Mouse (Mus musculus): ENCODE measurements at regions not wholly inside any gene's neighbourhood (a gene's known extent, or its start where the extent isn't known, plus 50 kb on each side); places are given as distances from the start of the nearest gene placed in this dataset.

DNA sequence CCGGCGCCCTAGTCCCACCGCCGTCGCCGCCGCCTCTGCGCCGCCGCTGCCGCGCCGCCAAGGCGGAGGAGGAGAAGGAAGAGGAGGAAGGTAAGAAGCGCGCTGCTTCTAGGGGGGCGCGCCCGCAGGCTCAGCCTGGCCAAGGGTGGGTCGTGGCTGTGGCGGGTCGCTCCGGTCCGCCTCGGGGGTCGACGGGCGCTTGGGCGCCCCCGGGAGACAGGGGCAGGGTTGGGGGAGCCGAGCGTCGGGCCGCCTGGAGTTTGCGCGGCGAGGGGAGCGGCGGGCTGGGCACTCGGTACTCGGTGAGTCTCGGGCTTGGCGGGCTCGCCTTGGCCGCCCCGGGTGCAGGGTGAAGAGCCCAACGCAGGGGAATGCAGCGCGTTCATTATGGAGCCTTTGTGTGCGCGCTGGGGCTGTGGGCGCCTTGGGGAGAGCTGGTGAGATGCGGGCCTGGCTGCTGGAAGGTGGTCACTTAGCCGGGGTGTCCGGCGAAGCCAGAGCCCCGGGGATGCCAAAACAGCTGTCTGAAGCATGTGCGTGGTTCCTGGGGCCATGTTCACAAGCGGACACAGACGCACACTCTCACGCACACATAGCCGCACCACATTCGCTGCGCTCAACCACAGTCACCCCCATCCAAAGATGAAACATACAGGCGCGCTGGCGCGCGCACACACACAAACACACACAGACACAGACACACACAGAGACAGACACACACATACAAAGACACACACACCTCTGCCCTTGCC, 63.9 kb upstream of the Frmpd3 start:
- Histone ChIP-seq H3K27ac (replicated peaks) (peak overlapping the region; percentile 83), H3K9ac (peak overlapping the region; percentile 67), H3K4me1 (replicated peaks) (peaks cover 5% of the 10 kb centered on the region; the same call in 1 of the 2 replicates), H3K4me2 (peak overlapping the region; percentile 56), H3K4me3 (peak overlapping the region; percentile 62), H3K9me3 (no peaks in the 10 kb centered on the region), H3K36me3 (no peaks in the 10 kb centered on the region), H3K27me3 (peaks cover 35% of the 10 kb centered on the region)
- WGBS, result 13% methylated on average over 68 of the region's 69 CpGs
- ATAC-seq (ENCODE audit: low FRiP score, low read depth), result peak; percentile 55

DNA sequence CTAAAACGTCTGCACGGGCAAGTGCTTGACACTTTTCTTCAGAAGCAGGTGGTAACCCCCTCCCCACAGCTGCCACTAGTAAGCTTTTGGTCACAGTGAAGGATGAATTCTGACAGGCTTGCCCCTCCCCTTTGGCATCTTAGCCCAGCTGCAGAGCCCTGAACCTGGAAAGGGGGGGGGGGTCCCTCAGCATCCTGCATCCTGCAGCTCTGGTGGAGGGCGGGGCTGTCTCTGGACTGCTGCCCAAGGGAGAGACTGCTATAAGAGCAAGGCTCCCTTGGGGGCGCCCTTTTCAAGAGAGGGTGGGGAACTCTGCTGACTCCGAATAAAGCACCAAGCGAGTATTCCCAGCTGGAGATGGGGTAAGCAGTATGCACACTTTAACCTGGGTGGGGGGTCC, 62.8 kb upstream of the Frmpd3 start:
- no peak overlapping the region for H3K9ac ChIP-seq
- H3K9me3 ChIP-seq, result no peaks in the 10 kb centered on the region
- 13% methylated on average over 6 of the region's 6 CpGs for WGBS
- peaks cover 5% of the 10 kb centered on the region; the same call in 1 of the 2 replicates for H3K4me1 ChIP-seq (replicated peaks)
- H3K27me3 ChIP-seq, result peaks cover 32% of the 10 kb centered on the region
- peak overlapping the region; percentile 62 for H3K4me3 ChIP-seq
- H3K27ac ChIP-seq (replicated peaks), result no peak overlapping the region
- H3K36me3 ChIP-seq, result no peaks in the 10 kb centered on the region
- H3K4me2 ChIP-seq, result peak overlapping the region; percentile 56
- ATAC-seq (ENCODE audit: low FRiP score, low read depth), result peak; percentile 27; the same call in 1 of the 2 replicates

DNA sequence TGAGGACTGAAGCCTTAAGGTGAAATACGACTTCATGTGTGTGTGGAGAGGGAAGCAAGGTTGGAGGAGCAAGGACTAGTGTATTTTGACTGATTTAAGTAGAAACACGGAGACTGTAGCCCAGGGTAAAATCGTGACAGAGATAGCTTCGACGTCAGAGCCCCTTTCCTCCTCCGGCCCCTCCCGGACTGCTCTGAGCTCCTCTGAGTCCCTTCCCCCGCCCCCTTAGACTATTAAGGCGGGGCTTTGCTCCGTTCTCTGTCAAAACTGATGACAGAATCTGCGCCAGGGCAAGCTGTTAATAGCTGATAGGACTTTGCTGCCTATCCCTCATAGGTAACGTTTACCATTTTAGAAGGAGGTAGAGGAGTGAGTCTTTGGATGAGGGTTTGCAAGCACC, 62.0 kb upstream of the Frmpd3 start:
- Histone ChIP-seq H3K4me3 (peak overlapping the region; percentile 23), H3K27me3 (peaks cover 24% of the 10 kb centered on the region), H3K9me3 (no peaks in the 10 kb centered on the region), H3K4me2 (peak overlapping the region; percentile 56), H3K9ac (0 out of 2 replicates have a peak overlapping the region, but pooled peaks have one; percentile 22), H3K27ac (replicated peaks) (no peak overlapping the region), H3K4me1 (replicated peaks) (peaks cover 5% of the 10 kb centered on the region; the same call in 1 of the 2 replicates), H3K36me3 (no peaks in the 10 kb centered on the region)
- 17% methylated on average over 12 of the region's 12 CpGs for WGBS
- ATAC-seq (ENCODE audit: low FRiP score, low read depth), result peak; percentile 6; the same call in 1 of the 2 replicates

All from hindbrain, embryonic 15.5 days (tissue).